Mouse (Mus musculus): Measurements from ENCODE around the gene Fbxw26.
"Not testable (repeated sequence)": the region's sequence is repeated elsewhere in the genome, so short reads cannot be mapped to it uniquely, and the experiment has no call there.

Gene Fbxw26

DNA sequence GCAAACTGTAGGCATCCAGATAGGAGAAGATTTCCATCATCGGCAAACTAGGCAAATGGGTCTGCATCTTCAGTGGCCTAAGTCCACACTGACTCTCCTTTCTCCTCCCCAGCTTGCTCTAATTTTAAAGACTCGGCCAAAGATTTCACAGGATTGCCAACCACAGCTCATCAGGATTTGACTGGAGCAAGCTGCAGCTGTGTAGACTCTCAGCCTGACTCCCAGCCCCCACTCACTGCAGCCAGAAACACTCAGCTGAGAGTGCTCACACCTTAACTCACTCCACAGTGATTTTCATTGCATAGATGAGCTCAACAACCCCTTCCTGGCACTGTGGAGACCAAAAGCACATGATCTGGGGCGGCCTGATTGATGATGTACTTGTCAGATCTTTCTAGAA, at the start of gene Fbxw26:
Gene Fbxw26 (minus strand): TSS at position 101 of the 400 bp plus-strand sequence.
- DNase-seq (ENCODE audit: low spot score in 2 of 2): not testable (repeated sequence)

DNA sequence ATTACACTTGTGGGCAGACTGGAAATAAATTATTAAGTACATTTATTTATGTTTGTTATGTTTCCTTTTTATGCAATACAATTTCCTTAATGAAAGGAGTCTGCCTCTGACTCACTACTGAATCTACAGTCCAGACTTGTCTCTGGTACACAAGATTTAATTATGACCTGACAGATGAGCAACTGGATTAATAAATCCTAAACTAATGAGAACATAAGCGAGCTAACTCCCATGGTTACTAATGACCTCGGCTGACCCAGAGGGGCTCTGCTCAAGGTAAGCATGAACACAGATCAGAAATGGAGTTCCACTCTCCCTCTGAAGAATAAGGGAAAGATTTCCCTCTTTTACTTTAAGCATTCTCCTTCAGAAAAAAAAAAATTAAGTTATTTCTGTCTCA, 49.3 kb upstream of the Fbxw26 start:
- no peak for DNase-seq (ENCODE audit: low spot score in 2 of 2)

DNA sequence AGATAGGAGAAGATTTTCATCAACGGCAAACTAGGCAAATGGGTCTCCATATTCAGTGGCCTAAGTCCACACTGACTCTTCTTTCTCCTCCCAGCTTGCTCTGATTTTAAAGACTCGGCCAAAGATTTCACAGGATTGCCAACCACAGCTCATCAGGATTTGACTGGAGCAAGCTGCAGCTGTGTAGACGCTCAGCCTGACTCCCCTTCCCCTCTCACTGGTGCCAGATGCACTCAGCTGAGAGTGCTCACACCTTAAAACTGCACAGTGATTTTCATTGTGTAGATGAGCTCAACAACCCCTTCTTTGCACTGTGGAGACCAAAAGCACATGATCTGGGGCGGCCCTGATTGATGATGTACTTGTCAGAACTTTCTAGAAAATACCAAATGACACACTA, 44.7 kb upstream of the Fbxw26 start, which contains the start of gene Fbxw27:
Gene Fbxw27 (minus strand): TSS at position 101 of the 400 bp plus-strand sequence.
- not testable (repeated sequence) for DNase-seq (ENCODE audit: low spot score in 2 of 2)

DNA sequence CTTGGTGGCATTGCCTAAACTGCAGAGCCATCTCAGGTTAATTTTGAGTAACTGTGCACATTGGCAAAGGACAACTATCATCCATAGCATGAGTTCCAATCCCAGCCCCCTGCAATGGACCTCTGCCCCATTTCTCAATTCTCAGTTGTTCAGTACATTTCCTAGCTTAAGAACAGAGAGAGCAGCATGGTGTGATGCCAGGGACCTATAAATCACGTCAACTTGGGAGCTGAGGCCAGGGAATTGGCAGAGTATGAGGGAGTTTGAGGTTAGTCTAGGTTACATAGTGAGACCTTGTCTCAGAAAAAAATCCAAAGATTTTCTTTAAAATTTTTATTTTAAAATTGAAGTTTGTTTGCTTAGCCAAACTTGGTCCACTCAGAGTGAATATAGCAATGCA, 21.0 kb upstream of the Fbxw26 start:
- not testable (repeated sequence) for DNase-seq (ENCODE audit: low spot score in 2 of 2)

DNA sequence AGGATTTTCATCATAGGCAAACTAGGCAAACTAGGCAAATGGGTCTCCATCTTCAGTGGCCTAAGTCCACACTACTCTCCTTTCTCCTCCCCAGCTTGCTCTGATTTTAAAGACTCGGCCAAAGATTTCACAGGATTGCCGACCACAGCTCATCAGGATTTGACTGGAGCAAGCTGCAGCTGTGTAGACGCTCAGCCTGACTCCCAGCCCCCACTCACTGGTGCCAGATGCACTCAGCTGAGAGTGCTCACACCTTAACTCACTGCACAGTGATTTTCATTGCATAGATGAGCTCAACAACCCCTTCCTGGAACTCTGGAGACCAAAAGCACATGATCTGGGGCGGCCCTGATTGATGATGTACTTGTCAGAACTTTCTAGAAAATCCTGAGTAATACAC, 43.3 kb downstream of the Fbxw26 start, which contains the start of gene Fbxw18:
Gene Fbxw18 (minus strand): TSS at position 101 of the 400 bp plus-strand sequence.
- not testable (repeated sequence) for DNase-seq (ENCODE audit: low spot score in 2 of 2)

DNA sequence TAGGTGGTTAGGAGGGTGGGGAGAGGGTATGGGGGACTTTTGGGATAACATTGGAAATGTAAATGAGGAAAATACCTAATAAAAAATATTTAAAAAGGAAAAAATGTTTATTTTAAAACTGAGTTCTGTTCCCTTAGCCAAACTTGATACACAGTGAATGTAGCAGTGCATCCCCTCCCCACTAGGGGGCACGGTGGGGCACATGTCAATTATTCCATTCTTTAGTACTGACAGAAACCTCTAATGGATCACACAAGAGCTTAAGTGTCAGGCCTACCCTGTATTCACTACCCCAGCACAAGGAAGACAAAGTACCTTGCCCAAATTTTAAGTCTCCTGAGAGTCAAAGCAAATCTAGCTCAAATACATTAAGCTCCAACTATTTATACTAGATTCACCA, 60.6 kb downstream of the Fbxw26 start:
- DNase-seq (ENCODE audit: low spot score in 2 of 2): peak in 1 of 2 experiments; percentile 8
